Mouse (Mus musculus): Measurements from ENCODE around the gene Cxcl17. TPM values are rescaled to one million over a fixed set of nuclear protein-coding genes. Genes with fewer than 3 reads are reported as not detected.

Gene Cxcl17
- polyA plus RNA-seq, 1 experiment: not detected

DNA sequence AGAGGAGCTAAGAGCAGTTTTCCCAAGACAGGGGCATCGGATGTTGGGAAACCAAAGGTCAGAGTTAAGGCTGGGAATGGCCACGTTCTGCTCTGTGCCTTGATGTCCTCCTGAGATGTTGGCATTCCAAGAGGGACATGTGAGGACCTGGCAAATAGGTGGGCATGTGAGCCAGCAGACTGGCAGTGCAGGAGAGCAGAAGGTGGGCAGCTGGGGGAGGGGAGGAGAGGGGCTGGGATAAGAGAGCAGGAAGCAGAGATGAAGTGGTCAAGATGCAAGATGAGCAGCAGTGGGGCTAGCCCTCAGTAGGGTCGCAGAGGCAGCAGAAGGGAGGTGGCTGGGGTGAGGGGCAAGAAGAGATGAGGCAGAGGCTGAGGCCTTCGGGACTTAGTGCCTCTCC, 28.8 kb downstream of the Cxcl17 start:
- Histone ChIP-seq H3K4me3 (ENCODE audit: insufficient read depth, low read length) (no peak overlapping the region), H3K27ac (ENCODE audit: insufficient read depth, low read length) (no peak overlapping the region), H3K4me1 (ENCODE audit: control insufficient read depth, insufficient read depth, low read length) (peaks cover 8% of the 10 kb centered on the region; the same call in 1 of the 2 replicates)
- TF ChIP-seq POLR2A (IDR thresholded peaks at IDR 0.05; ENCODE audit: low read depth, low read length): no peak
- no peak for TF ChIP-seq CTCF (IDR thresholded peaks at IDR 0.05; ENCODE audit: borderline replicate concordance, insufficient read depth, low read length)

DNA sequence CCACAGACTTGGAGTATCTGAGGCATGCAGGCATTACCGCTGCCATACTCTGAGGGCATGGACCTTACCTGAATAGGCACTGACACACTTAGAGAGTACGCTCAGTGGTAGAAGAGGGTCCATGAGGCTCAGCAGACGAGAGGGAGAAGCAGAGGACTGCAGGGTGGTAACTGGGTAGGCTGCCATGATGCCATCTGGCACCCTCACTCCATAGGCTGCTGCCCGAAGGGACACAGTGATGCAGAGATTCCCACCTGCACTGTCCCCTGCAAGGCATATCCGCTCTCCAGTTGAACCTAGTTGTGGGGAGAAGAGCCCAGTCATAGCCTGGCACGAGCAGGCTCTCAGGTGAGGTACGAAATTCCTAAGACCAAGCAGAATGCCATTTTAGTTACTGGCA, 29.3 kb downstream of the Cxcl17 start:
- Histone ChIP-seq H3K4me1 (ENCODE audit: control insufficient read depth, insufficient read depth, low read length) (peaks cover 8% of the 10 kb centered on the region; the same call in 1 of the 2 replicates), H3K4me3 (ENCODE audit: insufficient read depth, low read length) (no peak overlapping the region), H3K27ac (ENCODE audit: insufficient read depth, low read length) (no peak overlapping the region)
- TF ChIP-seq POLR2A (IDR thresholded peaks at IDR 0.05; ENCODE audit: low read depth, low read length) (no peak), CTCF (IDR thresholded peaks at IDR 0.05; ENCODE audit: borderline replicate concordance, insufficient read depth, low read length) (no peak)

DNA sequence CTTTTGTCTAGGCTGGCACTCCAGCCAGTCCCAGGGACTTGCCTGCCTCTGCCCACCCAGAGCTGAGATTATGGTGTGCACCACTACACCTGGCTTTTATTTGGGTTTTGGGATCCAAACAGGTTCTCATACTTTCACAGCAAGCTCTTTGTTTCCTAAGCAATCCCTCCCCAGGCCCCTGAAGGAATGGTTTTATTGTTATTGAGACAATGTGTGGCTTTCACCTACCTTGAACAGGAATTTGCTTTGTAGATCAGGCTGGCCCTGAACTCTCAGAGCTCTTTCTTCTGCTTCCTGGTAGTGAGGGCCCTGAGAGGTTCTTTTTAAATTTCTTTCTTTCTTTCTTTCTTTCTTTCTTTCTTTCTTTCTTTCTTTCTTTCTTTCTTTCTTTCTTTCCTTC, 30.1 kb downstream of the Cxcl17 start:
- peaks cover 8% of the 10 kb centered on the region; the same call in 1 of the 2 replicates for H3K4me1 ChIP-seq (ENCODE audit: control insufficient read depth, insufficient read depth, low read length)
- no peak for TF ChIP-seq POLR2A (IDR thresholded peaks at IDR 0.05; ENCODE audit: low read depth, low read length)
- TF ChIP-seq CTCF (IDR thresholded peaks at IDR 0.05; ENCODE audit: borderline replicate concordance, insufficient read depth, low read length): no peak
- no peak overlapping the region for H3K27ac ChIP-seq (ENCODE audit: insufficient read depth, low read length)
- no peak overlapping the region for H3K4me3 ChIP-seq (ENCODE audit: insufficient read depth, low read length)

DNA sequence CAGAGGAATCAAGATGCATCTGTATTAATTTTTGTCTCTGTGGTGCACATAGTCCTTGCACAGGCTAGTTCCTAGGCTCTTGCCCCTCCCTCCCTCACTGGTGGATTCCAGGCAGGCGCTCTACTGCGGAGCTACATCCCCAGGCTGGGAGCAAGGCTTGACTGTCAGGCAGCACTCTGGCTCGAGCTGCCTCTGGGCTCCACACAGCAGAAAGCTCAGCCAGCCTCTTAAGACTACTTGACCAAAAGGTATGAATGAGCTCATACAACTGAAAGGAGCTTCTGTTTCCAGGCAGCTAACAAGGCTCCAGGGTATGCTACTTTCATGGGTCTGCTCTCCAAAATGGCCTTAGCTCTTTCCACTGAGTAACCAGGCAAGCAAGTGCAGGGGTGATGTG, 31.4 kb downstream of the Cxcl17 start:
- TF ChIP-seq CTCF (IDR thresholded peaks at IDR 0.05; ENCODE audit: borderline replicate concordance, insufficient read depth, low read length) (no peak), POLR2A (IDR thresholded peaks at IDR 0.05; ENCODE audit: low read depth, low read length) (no peak)

GRCm38 (mm10) chr7:25380392-25381283, 32.0 kb downstream of the Cxcl17 start:
- no peak overlapping the region for H3K4me3 ChIP-seq (ENCODE audit: insufficient read depth, low read length)
- TF ChIP-seq CTCF (IDR thresholded peaks at IDR 0.05; ENCODE audit: borderline replicate concordance, insufficient read depth, low read length) (no peak), POLR2A (IDR thresholded peaks at IDR 0.05; ENCODE audit: low read depth, low read length) (no peak)
- peaks cover under 1% of the 10 kb centered on the region; the same call in 1 of the 2 replicates for H3K4me1 ChIP-seq (ENCODE audit: control insufficient read depth, insufficient read depth, low read length)
- H3K27ac ChIP-seq (ENCODE audit: insufficient read depth, low read length): no peak overlapping the region

More for the DNA sequence above, 31.4 kb downstream of the Cxcl17 start:
- no peak overlapping the region for H3K27ac ChIP-seq (ENCODE audit: insufficient read depth, low read length)
- peaks cover 5% of the 10 kb centered on the region; the same call in 1 of the 2 replicates for H3K4me1 ChIP-seq (ENCODE audit: control insufficient read depth, insufficient read depth, low read length)
- no peak overlapping the region for H3K4me3 ChIP-seq (ENCODE audit: insufficient read depth, low read length)

DNA sequence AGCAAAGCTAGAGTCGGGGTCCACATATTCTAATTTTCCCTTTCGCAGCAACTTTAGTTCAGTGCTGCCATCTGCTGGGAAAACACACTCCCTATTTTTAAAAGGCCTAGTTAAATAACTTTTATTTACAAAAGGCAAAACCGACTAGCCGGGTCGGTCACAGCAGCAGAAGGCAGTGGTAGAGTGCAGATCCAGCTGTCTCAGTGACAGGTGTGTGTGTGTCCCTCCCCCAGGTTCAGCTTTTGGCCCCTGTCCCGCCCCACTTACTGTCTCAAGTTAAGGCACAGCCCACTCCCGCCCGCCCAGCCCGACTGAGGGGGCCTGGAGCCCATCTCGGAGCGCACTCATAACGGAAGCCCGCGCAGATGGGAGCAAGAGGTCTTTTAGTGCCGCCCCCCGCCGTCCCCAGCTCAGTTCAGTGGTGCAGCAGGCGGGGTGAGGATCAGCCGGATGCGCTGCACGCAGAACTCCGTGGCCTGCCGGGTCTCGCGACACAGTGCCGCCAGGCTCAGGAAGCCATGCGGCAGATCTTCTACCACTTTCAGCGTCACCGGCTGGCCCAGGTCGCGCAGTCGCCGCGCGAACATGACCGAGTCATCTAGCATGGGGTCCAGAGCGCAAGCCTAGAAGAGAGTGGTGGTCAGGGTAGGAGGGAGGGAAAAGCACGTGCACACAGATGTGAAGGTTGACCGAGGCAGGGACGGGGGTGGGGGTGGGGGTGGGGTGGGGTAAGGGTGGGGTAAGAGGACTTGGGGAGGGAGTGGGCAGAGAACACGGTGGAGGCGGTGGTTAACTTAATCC, 32.9 kb downstream of the Cxcl17 start:
- H3K4me3 ChIP-seq (ENCODE audit: insufficient read depth, low read length): peak overlapping the region; percentile 9; the same call in 1 of the 2 replicates
- 0 out of 2 replicates have a peak, but pooled peaks have one; percentile 9 for TF ChIP-seq POLR2A (IDR thresholded peaks at IDR 0.05; ENCODE audit: low read depth, low read length)
- no peak for TF ChIP-seq CTCF (IDR thresholded peaks at IDR 0.05; ENCODE audit: borderline replicate concordance, insufficient read depth, low read length)
- H3K4me1 ChIP-seq (ENCODE audit: control insufficient read depth, insufficient read depth, low read length): no peaks in the 10 kb centered on the region; the same call in 1 of the 2 replicates
- no peak overlapping the region for H3K27ac ChIP-seq (ENCODE audit: insufficient read depth, low read length)

DNA sequence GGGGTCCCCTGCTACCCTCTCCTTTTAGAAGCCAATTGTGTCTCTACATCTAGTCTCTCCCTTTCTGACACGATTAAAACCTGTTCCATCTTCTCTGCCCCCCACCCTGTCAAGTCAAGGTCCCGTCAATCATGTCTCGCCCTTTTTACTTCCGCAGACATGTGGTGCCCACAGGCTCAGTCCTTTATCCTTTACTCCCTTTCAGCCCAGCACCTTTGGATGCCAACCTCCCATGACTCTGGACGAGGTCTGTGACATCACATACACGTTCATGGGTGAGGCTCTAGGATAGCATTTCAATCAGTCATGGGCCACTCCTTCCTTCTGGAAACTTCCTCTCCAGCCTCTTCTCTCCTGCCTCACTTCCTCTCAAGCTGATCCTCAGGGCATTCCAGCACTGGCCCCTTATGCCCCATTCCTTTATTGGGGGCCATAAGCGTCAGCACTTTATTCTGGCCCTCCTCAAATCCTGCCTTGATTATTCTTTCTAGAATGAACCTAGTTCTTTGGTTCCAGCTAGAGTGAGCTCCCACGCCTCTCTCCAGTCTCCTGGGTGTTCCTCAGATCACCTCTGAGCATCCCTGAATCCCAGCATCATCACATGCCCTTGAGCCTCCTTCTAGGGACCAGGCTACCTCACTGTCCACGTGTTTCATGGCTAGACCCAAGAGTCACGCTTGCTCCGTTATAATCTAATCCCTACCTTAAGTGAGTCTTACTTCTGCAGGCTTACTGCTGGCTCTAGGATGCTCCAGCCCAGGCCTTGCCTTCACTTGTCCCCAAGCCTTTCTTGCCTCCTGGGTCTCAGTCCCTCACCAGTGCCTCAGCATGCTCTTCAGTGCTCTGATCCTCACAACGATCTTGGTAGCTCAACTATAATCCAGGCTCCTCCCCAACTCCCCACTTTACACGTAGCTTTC, 34.2 kb downstream of the Cxcl17 start:
- Histone ChIP-seq H3K4me3 (ENCODE audit: insufficient read depth, low read length) (no peak overlapping the region), H3K4me1 (ENCODE audit: control insufficient read depth, insufficient read depth, low read length) (no peaks in the 10 kb centered on the region; the same call in 1 of the 2 replicates), H3K27ac (ENCODE audit: insufficient read depth, low read length) (no peak overlapping the region)
- TF ChIP-seq CTCF (IDR thresholded peaks at IDR 0.05; ENCODE audit: borderline replicate concordance, insufficient read depth, low read length) (no peak), POLR2A (IDR thresholded peaks at IDR 0.05; ENCODE audit: low read depth, low read length) (no peak)

DNA sequence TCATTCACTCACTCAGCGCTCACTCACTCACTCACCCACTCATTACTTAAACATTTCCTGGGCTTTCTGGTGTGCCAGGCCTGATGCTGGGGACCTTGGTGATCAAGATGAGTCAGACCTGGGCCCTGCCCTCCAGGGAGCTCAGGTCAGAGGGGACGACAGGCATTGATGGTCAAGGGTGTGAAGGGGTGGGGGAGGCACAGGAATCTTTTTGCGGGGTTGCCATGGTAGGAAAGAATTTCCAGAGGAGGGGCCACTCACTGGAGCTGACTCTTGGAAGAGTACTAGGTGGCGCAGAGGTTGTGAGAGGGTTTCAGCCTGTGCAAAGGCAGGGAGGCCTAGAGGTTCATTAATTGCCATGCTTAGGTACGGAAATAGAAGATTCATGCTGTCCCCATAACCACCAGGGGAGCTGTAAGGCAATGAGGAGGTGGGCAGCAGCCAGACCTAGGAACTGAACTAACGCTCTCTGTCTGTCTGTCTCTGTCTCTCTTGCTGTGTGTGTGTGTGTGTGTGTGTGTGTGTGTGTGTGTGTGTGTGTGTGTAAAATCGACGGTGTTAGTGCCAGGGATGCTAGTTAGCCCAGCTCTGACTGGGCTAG, 35.5 kb downstream of the Cxcl17 start:
- no peaks in the 10 kb centered on the region; the same call in 1 of the 2 replicates for H3K4me1 ChIP-seq (ENCODE audit: control insufficient read depth, insufficient read depth, low read length)
- peak overlapping the region; percentile 1; the same call in 1 of the 2 replicates for H3K27ac ChIP-seq (ENCODE audit: insufficient read depth, low read length)
- no peak for TF ChIP-seq POLR2A (IDR thresholded peaks at IDR 0.05; ENCODE audit: low read depth, low read length)
- TF ChIP-seq CTCF (IDR thresholded peaks at IDR 0.05; ENCODE audit: borderline replicate concordance, insufficient read depth, low read length): no peak
- peak overlapping the region; percentile 15; the same call in 1 of the 2 replicates for H3K4me3 ChIP-seq (ENCODE audit: insufficient read depth, low read length)

All from embryonic fibroblast, embryonic 13.5 days (primary cell).